Mouse (Mus musculus) frontal cortex, postnatal 10 days (tissue): Measurements from ENCODE around the gene Krt31.

Experiments
- DNase-seq, 2 experiments: peaks; one replicate each; pipeline ENCODE4 v3.0.0; 2022; ENCODE audit warnings: low spot score in 2 of 2, mixed read lengths in 1 of 2

The Krt31 gene

DNA sequence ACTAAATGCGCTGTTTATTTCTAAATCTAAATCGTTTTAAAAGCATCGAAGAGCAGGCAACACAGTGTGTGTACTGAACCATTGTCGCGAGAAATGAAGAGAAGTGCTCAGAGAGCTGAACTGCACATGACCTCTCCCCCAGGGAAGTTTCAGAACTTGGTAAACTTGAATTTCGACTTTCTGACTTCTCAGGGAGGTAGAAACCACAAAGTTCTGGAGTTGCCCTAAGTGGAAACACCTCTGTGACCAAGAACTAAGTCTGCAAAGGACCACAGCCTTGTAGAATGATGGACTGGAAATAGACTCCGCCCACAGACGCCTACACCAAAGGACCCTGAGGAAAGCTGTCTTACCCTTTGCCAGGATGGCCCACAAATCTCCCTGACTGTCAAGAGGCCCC is 44.4 kb downstream of the Krt31 start:
- no peak for DNase-seq

DNA sequence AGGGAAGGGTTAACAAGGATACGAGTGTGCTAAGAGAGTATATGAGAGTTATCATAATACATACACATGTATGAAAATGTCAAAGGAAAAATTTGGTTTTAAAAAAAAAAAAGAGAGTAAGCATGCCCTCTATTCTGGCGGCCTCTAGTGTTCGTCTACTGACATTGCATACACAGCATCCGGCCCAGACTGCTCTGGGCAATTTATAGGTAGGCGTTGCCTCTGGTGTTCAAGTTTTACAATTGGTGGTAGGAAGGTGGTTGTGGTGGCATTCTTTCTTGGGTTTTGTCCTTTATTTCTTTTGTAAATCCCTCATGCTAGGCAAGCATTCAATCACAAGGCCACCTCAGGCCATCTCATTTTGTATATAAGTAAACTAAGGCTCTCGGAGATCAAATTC is 45.5 kb downstream of the Krt31 start:
- peak; percentile 36 to 40 for DNase-seq

GRCm38 (mm10) chr11:99999091-99999490 is 51.3 kb downstream of the Krt31 start:
- DNase-seq: no peak
